Mouse (Mus musculus) kidney, postnatal 0 days (tissue): ENCODE measurements around the gene Coq2. TPM values are rescaled to one million over a fixed set of nuclear protein-coding genes. Genes with fewer than 3 reads are reported as not detected.

Source experiments
- ATAC-seq: fragments of 200-750 bp; cut with Nextera tagmentation; replicated peaks from 2 replicates; pipeline ENCODE4 v1.8.0; 2017; ENCODE audit warnings: low read depth, moderate number of reproducible peaks, moderate TSS enrichment, moderate library complexity; ENCODE audit not compliant: low FRiP score
- DNase-seq: peaks from one replicate; pipeline ENCODE4 v3.0.0-alpha.2; 2016; ENCODE audit warnings: low spot score
- H3K27ac ChIP-seq: fragments of 300-500 bp; sonication (generic); 2 replicates; pipeline ENCODE4 v1.5.1; 2014; ENCODE audit warnings: mild to moderate bottlenecking
- H3K27me3 ChIP-seq: fragments of 300-500 bp; sonication (generic); 2 replicates; pipeline ENCODE4 v1.6.1; 2014; ENCODE audit warnings: low read length, mixed read lengths; ENCODE audit not compliant: insufficient read depth
- H3K36me3 ChIP-seq: fragments of 300-500 bp; sonication (generic); 2 replicates; pipeline ENCODE4 v1.6.1; 2014; ENCODE audit warnings: low read length, mixed read lengths; ENCODE audit not compliant: insufficient read depth
- H3K4me1 ChIP-seq: fragments of 300-500 bp; sonication (generic); replicated peaks from 2 replicates; pipeline ENCODE4 v1.6.1; 2014; ENCODE audit warnings: antibody characterized with exemption, low read length, mixed read lengths; ENCODE audit not compliant: insufficient read depth
- H3K4me2 ChIP-seq: fragments of 300-500 bp; sonication (generic); 2 replicates; pipeline ENCODE4 v1.6.1; 2014; ENCODE audit warnings: mild to moderate bottlenecking, low read length, moderate library complexity, mixed read lengths
- H3K4me3 ChIP-seq: fragments of 300-500 bp; sonication (generic); replicated peaks from 2 replicates; pipeline ENCODE4 v1.5.1; 2014; ENCODE audit warnings: low read depth, low read length
- H3K9ac ChIP-seq: fragments of 300-500 bp; sonication (generic); 2 replicates; pipeline ENCODE4 v1.6.1; 2014; ENCODE audit warnings: low read depth, low read length
- H3K9me3 ChIP-seq: fragments of 300-500 bp; sonication (generic); replicated peaks from 2 replicates; pipeline ENCODE4 v1.6.1; 2016; ENCODE audit warnings: low read length, inconsistent platforms, mixed read lengths
- CTCF ChIP-seq: IDR thresholded peaks from 2 replicates; pipeline ENCODE4 v1.5.1; 2016; ENCODE audit warnings: antibody characterized with exemption, low read depth, mild to moderate bottlenecking, moderate library complexity
- WGBS: fragments of 180-500 bp; shearing (Covaris S2); extraction: QIAGEN DNeasy Blood & Tissue Kit; methylation state at CpG from one replicate; pipeline ENCODE4 v1.1.7; 2014; 5-methylcytosine and 5-hydroxymethylcytosine counted together
- polyA plus RNA-seq: library from polyadenylated mRNA; unstranded; fragments of >200 nt; fragmentation: Nextera tagmentation; extraction: Ambion mirVana; gene quantifications from 2 replicates; pipeline ENCODE4 v1.2.1, GENCODE M21; 2015

Gene Coq2
- polyA plus RNA-seq, 1 experiment from 2014 or later: 64.6 TPM

GRCm38 (mm10) chr5:100620952-100621351 lies 54.0 kb downstream of the Coq2 start:
- H3K36me3 ChIP-seq: no peaks in the 10 kb centered on the region
- H3K9ac ChIP-seq: no peak overlapping the region
- no peaks in the 10 kb centered on the region for H3K9me3 ChIP-seq
- H3K27me3 ChIP-seq: no peaks in the 10 kb centered on the region
- H3K4me3 ChIP-seq: no peak overlapping the region
- no peak overlapping the region for H3K27ac ChIP-seq
- peaks cover 10% of the 10 kb centered on the region; the same call in 1 of the 2 replicates for H3K4me1 ChIP-seq
- no peak for TF ChIP-seq CTCF
- H3K4me2 ChIP-seq: no peak overlapping the region
- no peak for ATAC-seq
- no peak for DNase-seq
- WGBS: 64% methylated on average over 8 of the region's 9 CpGs

GRCm38 (mm10) chr5:100619586-100620275 lies 55.2 kb downstream of the Coq2 start:
- TF ChIP-seq CTCF: no peak
- H3K9ac ChIP-seq: no peak overlapping the region
- H3K4me3 ChIP-seq: no peak overlapping the region
- peaks cover 10% of the 10 kb centered on the region; the same call in 1 of the 2 replicates for H3K4me1 ChIP-seq
- H3K9me3 ChIP-seq: no peaks in the 10 kb centered on the region
- no peak for DNase-seq
- no peak overlapping the region for H3K4me2 ChIP-seq
- H3K27ac ChIP-seq: no peak overlapping the region
- ATAC-seq: no peak
- 91% methylated on average over 15 of the region's 15 CpGs for WGBS
- no peaks in the 10 kb centered on the region for H3K36me3 ChIP-seq
- H3K27me3 ChIP-seq: no peaks in the 10 kb centered on the region

GRCm38 (mm10) chr5:100613896-100614768 lies 60.8 kb downstream of the Coq2 start:
- TF ChIP-seq CTCF: no peak
- no peak overlapping the region for H3K9ac ChIP-seq
- no peaks in the 10 kb centered on the region for H3K4me1 ChIP-seq
- ATAC-seq (no peak), DNase-seq (no peak)
- H3K27me3 ChIP-seq: no peaks in the 10 kb centered on the region
- H3K27ac ChIP-seq: no peak overlapping the region
- 83% methylated on average over 17 of the region's 17 CpGs for WGBS
- H3K4me3 ChIP-seq: no peak overlapping the region
- H3K36me3 ChIP-seq: no peaks in the 10 kb centered on the region
- no peaks in the 10 kb centered on the region for H3K9me3 ChIP-seq
- no peak overlapping the region for H3K4me2 ChIP-seq

- WGBS: 68% methylated on average over 9 of the region's 9 CpGs
- no peaks in the 10 kb centered on the region for H3K9me3 ChIP-seq
- no peaks in the 10 kb centered on the region for H3K4me1 ChIP-seq
- no peak for DNase-seq
- no peak for ATAC-seq
- H3K9ac ChIP-seq: no peak overlapping the region
- no peak overlapping the region for H3K4me2 ChIP-seq
- TF ChIP-seq CTCF: no peak
- H3K4me3 ChIP-seq: no peak overlapping the region
- no peaks in the 10 kb centered on the region for H3K27me3 ChIP-seq
- H3K27ac ChIP-seq: no peak overlapping the region
- no peaks in the 10 kb centered on the region for H3K36me3 ChIP-seq
These were observed 67.1 kb downstream of the Coq2 start for GRCm38 (mm10) chr5:100607868-100608267.

GRCm38 (mm10) chr5:100607090-100607762 lies 67.7 kb downstream of the Coq2 start:
- H3K9ac ChIP-seq: no peak overlapping the region
- TF ChIP-seq CTCF: no peak
- H3K27ac ChIP-seq: peak overlapping the region; percentile 60
- H3K4me3 ChIP-seq: no peak overlapping the region
- no peaks in the 10 kb centered on the region for H3K36me3 ChIP-seq
- DNase-seq: peak; percentile 79
- no peaks in the 10 kb centered on the region for H3K4me1 ChIP-seq
- peak; percentile 43; the same call in 1 of the 2 replicates for ATAC-seq
- WGBS: 56% methylated on average over 4 of the region's 4 CpGs
- H3K4me2 ChIP-seq: no peak overlapping the region
- no peaks in the 10 kb centered on the region for H3K27me3 ChIP-seq
- H3K9me3 ChIP-seq: no peaks in the 10 kb centered on the region

GRCm38 (mm10) chr5:100605828-100606229 lies 69.1 kb downstream of the Coq2 start:
- Histone ChIP-seq H3K9me3 (no peaks in the 10 kb centered on the region), H3K27me3 (no peaks in the 10 kb centered on the region), H3K4me2 (no peak overlapping the region), H3K36me3 (no peaks in the 10 kb centered on the region), H3K9ac (no peak overlapping the region), H3K27ac (peak overlapping the region; percentile 38), H3K4me1 (no peaks in the 10 kb centered on the region), H3K4me3 (no peak overlapping the region)
- ATAC-seq (peak; percentile 63; the same call in 1 of the 2 replicates), DNase-seq (peak; percentile 87)
- TF ChIP-seq CTCF: no peak
- 47% methylated on average over 9 of the region's 9 CpGs for WGBS

Other genes starting within 250 kb of the Coq2 start
- 8.6 and 9.2 TPM in 2 replicates for gene Lin54, start 174.5 kb downstream of the Coq2 start, polyA plus RNA-seq
- 142 and 156 TPM in 2 replicates for gene Cops4, start 156.8 kb downstream of the Coq2 start, polyA plus RNA-seq
- 146 and 169 TPM in 2 replicates for gene Plac8, start 102.9 kb downstream of the Coq2 start, polyA plus RNA-seq
- gene Hpse, start 44.6 kb upstream of the Coq2 start, polyA plus RNA-seq: 2.2 and 2.4 TPM in 2 replicates
- gene Helq, start 123.5 kb upstream of the Coq2 start, polyA plus RNA-seq: 9.5 and 9.6 TPM in 2 replicates
- gene Mrps18c, start 123.5 kb upstream of the Coq2 start, polyA plus RNA-seq: 187 and 217 TPM in 2 replicates
- gene Abraxas1, start 145.8 kb upstream of the Coq2 start, polyA plus RNA-seq: 24.7 and 25.0 TPM in 2 replicates
- 1.6 and 2.6 TPM in 2 replicates for gene Gpat3, start 170.6 kb upstream of the Coq2 start, polyA plus RNA-seq